Mouse (Mus musculus): ENCODE measurements around the gene Setd3.

DNA sequence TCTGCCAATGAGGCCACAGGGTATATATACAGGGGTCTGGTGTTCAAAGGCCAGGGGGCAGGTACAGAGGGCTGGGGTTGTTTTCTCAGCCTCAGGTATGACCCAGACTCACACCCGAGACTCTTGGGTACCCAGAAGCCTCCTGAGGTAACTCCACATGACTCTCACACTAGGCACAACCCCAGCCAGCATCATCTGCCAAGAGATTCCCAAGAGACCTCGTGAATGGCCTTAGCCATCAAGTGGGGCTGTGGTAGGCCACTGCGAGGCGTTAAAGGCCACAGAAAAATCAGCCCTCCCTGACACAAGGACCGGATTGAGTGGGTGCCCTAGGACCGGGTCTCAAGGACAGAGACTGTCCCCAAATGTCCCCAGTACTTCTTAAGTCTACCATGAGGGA, 33.4 kb upstream of the Setd3 start:
- TF ChIP-seq GATA1 (IDR thresholded peaks at IDR 0.05; ENCODE audit: low read length) (no peak), TAL1 (IDR thresholded peaks at IDR 0.05; ENCODE audit: low read length) (no peak)
